Mouse (Mus musculus) kidney, embryonic 15.5 days (tissue): Measurements from ENCODE around the gene Ndufa4. TPM values are rescaled to one million over a fixed set of nuclear protein-coding genes. Genes with fewer than 3 reads are reported as not detected.

Source experiments
- polyA plus RNA-seq: library from polyadenylated mRNA; unstranded; fragments of >200 nt; fragmentation: Nextera tagmentation; extraction: Ambion mirVana; gene quantifications from 2 replicates; pipeline ENCODE4 v1.2.1, GENCODE M21; 2015

Gene Ndufa4
- polyA plus RNA-seq, 1 experiment from 2014 or later: 1,037 TPM

Other genes with a start within 250 kb of the Ndufa4 start
- gene Phf14, start 312 bp upstream of the Ndufa4 start, polyA plus RNA-seq: 69.7 and 70.0 TPM in 2 replicates